Mouse (Mus musculus): ENCODE results near the gene Tax1bp1.
"Not testable (repeated sequence)": the region's sequence is repeated elsewhere in the genome, so short reads cannot be mapped to it uniquely, and the experiment has no call there.

Tax1bp1 gene

GRCm38 (mm10) chr6:52713104-52713896, at the start of gene Tax1bp1:
Tax1bp1 (plus strand) TSS chr6:52713729.
- in situ Hi-C loops (cut with MboI; ENCODE audit: low sequenced_read_pairs), result no loop called here

DNA sequence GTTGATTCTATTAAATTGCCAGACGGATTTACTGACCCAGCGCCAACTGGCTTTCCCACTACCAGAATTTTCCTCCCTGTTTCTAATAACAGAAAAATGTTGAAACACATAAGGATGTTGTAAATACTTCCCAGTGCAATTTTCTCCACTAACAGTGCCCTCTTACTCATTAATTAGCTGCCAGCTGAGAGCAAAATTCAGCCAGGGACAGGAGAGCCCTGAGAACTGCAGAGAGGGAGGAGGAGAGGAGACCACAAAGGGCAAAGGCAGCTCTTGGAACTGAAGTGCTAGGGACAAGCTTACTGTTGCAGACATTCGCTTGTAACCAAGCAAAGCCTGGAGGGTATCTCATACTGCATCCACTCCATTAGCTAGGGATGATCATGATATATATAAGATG, 45.9 kb upstream of the Tax1bp1 start:
- in situ Hi-C loops (cut with MboI; ENCODE audit: low sequenced_read_pairs), result no loop called here

- in situ Hi-C loops (cut with MboI; ENCODE audit: low sequenced_read_pairs), result not testable (repeated sequence)
These were observed 43.7 kb upstream of the Tax1bp1 start for GRCm38 (mm10) chr6:52669878-52670277.

GRCm38 (mm10) chr6:52671791-52672190, 41.7 kb upstream of the Tax1bp1 start:
- in situ Hi-C loops (cut with MboI; ENCODE audit: low sequenced_read_pairs), result no loop called here

- in situ Hi-C loops (cut with MboI; ENCODE audit: low sequenced_read_pairs), result no loop called here
These were observed 41.0 kb upstream of the Tax1bp1 start for GRCm38 (mm10) chr6:52672539-52672938.

GRCm38 (mm10) chr6:52673706-52674105, 39.8 kb upstream of the Tax1bp1 start:
- in situ Hi-C loops (cut with MboI; ENCODE audit: low sequenced_read_pairs), result no loop called here

DNA sequence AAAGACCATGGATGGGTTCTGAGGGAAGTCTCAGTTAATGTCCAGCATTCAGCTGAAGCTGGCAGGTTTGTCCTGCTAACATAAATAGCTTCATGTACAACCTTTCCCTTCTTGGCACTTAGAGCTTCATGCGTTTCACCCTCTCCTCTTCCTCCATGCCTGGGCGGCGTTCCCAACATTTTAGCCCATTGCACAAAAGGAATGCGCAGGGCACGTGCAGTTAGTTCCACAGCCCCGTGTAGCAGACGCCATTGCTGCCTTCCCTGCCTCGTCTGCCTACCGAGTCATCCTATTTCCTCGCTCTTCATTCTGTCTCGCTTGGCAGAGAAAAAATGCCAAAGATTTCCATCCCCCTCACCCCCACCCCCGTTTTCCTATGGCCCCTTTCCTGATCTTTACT, 39.0 kb upstream of the Tax1bp1 start:
- in situ Hi-C loops (cut with MboI; ENCODE audit: low sequenced_read_pairs), result no loop called here

DNA sequence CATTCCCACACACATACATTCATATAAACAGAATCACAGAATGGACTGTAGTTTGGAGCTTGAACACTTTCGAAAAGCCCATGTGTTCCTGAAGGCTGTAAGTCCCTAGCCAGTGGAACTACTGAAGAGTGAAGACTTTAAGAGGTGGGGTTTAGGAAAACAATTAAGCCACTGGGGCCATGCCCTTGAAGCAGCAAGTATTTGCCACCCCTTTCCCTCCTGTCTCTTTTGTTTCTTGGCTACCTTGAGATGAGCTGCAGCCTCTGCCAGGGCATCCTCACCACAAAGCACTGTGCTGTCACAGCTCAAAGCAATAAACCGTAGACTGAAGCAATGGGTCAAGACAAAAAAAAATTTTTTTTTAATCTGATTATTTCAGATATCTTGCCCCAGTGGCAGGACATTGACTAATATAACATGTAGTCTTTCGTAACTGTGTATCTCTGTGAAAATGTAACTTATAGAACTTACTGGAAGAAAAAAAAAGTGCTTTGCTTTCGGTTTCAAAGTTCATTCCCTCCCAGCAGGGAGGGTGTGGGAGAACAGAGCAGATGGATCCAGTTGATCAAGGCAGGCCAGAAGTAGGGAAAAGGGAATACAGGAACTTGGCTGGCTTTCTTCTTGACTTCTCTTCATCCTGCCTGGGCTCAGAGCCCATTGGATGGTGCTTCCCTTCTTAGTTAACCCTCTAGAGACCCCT, 38.2 kb upstream of the Tax1bp1 start:
- in situ Hi-C loops (cut with MboI; ENCODE audit: low sequenced_read_pairs), result no loop called here

- in situ Hi-C loops (cut with MboI; ENCODE audit: low sequenced_read_pairs), result not testable (repeated sequence)
These were observed 36.0 kb upstream of the Tax1bp1 start for GRCm38 (mm10) chr6:52677534-52677933.

GRCm38 (mm10) chr6:52679565-52679964, 34.0 kb upstream of the Tax1bp1 start:
- in situ Hi-C loops (cut with MboI; ENCODE audit: low sequenced_read_pairs), result no loop called here

DNA sequence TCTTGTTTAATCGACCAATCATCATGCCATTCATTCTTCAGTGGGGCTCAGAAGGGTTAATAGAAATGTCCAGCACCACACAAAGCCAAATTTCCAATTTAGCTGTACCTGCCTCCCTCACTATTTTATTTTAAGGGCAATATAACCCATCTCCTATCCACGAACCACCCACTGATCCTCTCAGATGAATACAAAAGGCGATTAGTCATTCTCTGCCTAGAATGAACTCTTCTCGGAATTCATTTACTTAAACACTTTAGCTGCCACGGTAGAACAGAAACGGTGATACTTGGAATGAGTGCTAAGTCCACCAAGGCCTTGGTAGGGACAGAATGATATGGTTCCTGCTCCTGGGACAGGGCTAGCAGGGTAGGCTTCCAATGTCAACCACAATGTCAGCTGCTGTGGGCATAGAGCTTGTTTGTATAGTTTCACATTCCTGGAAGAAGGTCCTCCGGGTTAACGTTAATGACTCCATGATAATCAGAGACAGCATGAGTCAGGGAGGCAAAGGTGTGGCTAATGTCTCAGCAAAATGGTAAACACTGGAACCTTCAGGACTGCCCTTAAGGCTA, 33.0 kb upstream of the Tax1bp1 start:
- in situ Hi-C loops (cut with MboI; ENCODE audit: low sequenced_read_pairs), result no loop called here

DNA sequence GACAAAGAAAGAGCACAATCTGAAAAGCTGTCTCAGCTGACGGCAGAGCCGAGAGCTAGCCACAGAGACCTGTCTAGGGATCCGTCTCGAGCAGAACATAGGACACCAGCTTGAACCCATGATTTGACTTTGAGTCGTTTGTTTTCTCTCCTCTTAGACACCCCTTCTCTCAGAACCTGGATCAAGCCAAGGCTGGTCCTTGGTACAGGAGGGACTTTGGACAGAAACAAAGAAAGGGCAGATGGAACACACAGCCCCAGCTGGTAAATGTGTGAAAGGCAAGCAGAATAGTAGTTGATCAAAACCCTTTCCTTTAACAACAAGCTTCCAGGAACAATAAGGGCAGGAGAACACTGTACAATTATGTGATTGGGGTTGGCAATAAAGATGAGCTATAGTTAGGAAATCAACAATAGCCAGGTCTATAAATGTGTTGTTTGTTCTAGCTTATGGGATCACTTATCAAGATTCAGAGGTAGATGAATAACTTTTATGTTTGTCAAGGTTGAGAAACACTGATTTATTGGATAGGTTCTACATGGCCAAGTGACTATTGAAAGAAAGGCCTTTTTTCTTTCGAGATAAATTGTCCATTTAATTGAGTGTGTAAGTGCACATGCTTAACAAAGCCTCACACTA, 31.6 kb upstream of the Tax1bp1 start:
- in situ Hi-C loops (cut with MboI; ENCODE audit: low sequenced_read_pairs), result no loop called here

- in situ Hi-C loops (cut with MboI; ENCODE audit: low sequenced_read_pairs), result no loop called here
These were observed 30.9 kb upstream of the Tax1bp1 start for GRCm38 (mm10) chr6:52682607-52683006.

GRCm38 (mm10) chr6:52686901-52687500, 26.5 kb upstream of the Tax1bp1 start:
- in situ Hi-C loops (cut with MboI; ENCODE audit: low sequenced_read_pairs), result no loop called here

DNA sequence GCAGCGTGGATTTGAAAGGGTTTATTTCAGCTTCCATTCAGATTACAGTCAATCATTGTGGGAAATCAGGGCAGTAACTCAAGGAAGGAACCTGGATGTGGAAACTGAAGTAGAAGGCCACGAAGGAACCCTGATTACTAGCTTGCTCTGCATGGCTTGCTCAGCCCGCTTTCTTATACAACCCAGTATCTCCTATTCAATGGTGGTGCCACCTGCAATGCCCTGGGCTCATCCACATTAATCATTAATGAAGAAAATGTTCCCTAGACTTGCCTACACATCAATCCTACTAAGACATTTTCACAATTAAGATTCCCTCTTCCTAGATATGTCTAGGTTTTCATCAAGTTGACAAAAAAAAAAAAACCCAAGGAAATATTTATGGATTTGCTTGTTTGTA, 23.2 kb upstream of the Tax1bp1 start:
- in situ Hi-C loops (cut with MboI; ENCODE audit: low sequenced_read_pairs), result no loop called here

DNA sequence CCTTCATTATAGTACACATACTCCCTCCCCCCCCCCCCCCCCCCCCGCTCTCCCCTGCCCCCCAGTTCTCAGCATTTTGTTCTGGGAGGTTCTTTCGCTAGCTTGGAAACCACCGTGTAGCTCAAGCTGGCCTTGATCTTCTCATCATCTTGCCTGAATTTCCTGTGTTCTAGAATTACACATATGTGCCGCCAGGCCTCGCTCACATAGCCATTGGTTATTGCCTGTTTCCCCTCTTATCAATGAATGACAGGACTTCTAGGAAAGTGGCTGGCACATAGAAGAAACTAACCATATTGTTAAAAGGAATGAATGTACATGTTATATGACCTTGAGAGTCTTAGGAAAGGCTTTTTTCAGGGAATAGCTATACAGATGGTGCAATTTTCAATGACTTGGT, 21.7 kb upstream of the Tax1bp1 start:
- in situ Hi-C loops (cut with MboI; ENCODE audit: low sequenced_read_pairs), result no loop called here

- in situ Hi-C loops (cut with MboI; ENCODE audit: low sequenced_read_pairs), result no loop called here
These were observed 21.0 kb upstream of the Tax1bp1 start for GRCm38 (mm10) chr6:52692451-52693063.

- in situ Hi-C loops (cut with MboI; ENCODE audit: low sequenced_read_pairs), result no loop called here
These were observed 15.5 kb upstream of the Tax1bp1 start for GRCm38 (mm10) chr6:52697964-52698535.

DNA sequence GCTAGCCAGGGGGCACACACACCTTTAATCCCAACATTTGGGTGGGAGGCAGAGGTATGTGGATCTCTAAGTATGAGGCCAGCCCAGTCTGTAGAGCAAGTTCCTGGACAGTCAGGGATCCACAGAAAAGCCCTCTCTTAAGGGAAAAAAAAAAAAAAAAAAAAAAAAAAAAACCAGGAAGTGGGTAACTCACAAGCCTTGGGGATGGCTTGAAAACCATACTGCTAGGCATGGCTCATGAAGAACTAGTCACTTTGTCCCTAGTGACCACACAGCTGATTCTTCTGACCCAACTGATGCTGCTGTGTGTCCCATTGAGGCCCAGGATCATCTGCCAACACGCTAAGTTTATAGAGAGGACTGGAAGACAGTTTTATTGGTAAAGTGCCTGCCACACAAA, 14.5 kb upstream of the Tax1bp1 start:
- in situ Hi-C loops (cut with MboI; ENCODE audit: low sequenced_read_pairs), result no loop called here

DNA sequence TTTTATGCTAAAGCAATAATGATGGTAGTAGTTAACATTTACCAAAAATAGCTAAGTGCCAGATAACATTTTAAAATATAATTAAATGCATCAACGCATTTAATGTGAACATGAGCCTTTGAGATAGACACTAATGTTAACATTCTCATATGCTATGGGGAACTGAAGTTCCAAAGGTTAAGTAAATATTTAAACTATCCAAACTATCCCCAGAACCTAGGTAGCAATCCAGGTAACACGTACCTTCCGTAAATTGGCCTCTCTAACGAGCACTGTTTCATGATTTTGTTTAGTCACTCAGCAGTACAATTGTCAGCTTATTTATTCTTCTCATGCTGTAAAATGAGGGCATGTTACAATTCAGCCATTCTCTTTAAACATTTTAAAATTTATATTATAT, 13.6 kb upstream of the Tax1bp1 start:
- in situ Hi-C loops (cut with MboI; ENCODE audit: low sequenced_read_pairs), result no loop called here

All from CH12F3 (cell line).